Mouse (Mus musculus) ES-E14 (cell line): ENCODE data around the gene Wrap53.

ENCODE experiments used
- CHD2 ChIP-seq: IDR thresholded peaks from 2 replicates; pipeline ENCODE4 v1.6.1; 2014; ENCODE audit warnings: mild to moderate bottlenecking, low read depth, low read length, inconsistent platforms
- HCFC1 ChIP-seq: IDR thresholded peaks from 2 replicates; pipeline ENCODE4 v1.6.1; 2012; ENCODE audit warnings: low read length, inconsistent platforms, borderline replicate concordance; ENCODE audit not compliant: insufficient read depth
- MAFK ChIP-seq: IDR thresholded peaks from 2 replicates; pipeline ENCODE4 v1.6.1; 2014; ENCODE audit warnings: mild to moderate bottlenecking, low read depth, low read length, inconsistent platforms; ENCODE audit not compliant: insufficient read depth
- ZC3H11A ChIP-seq: IDR thresholded peaks from 2 replicates; pipeline ENCODE4 v1.6.1; 2012; ENCODE audit warnings: low read depth, mild to moderate bottlenecking, inconsistent platforms, low read length, borderline replicate concordance
- ZNF384 ChIP-seq: IDR thresholded peaks from 2 replicates; pipeline ENCODE4 v1.6.1; 2012; ENCODE audit warnings: low read depth, low read length, inconsistent platforms

DNA sequence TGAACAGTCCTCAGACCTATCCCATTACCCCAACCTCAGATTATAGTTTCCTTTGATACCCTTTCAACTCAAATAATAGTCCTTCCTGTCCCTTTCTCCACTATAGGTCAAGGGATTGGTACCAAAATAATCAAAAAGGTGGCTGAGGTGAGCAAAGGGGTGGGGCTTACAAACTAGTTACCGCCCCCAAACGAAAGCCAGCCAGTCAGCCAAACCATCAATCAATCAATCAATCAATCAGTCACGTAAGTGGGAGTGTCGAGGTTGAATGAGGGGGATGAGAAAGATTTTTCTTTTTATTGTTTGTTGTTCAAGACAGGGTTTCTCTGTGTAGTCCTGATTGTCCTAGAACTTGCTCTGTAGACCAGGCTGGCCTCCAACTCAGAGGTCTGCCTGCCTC lies 43.0 kb upstream of the Wrap53 start:
- TF ChIP-seq ZNF384 = no peak
- TF ChIP-seq ZC3H11A = no peak
- TF ChIP-seq MAFK = no peak
- no peak for TF ChIP-seq HCFC1
- no peak for TF ChIP-seq CHD2
